Mouse (Mus musculus) forebrain, embryonic 16.5 days (tissue): ENCODE measurements at regions not wholly inside any gene's neighbourhood (a gene's known extent, or its start where the extent isn't known, plus 50 kb on each side); places are given as distances from the start of the nearest gene placed in this dataset.

Experiments
- ATAC-seq: fragments of 200-750 bp; cut with Nextera tagmentation; 2 replicates; pipeline ENCODE4 v1.8.0; 2017; ENCODE audit warnings: mild to moderate bottlenecking, moderate library complexity
- H3K27ac ChIP-seq: fragments of 300-500 bp; sonication (generic); 2 replicates; pipeline ENCODE4 v1.5.1; 2014; ENCODE audit warnings: low read length, control low read depth
- H3K27me3 ChIP-seq: fragments of 300-500 bp; sonication (generic); replicated peaks from 2 replicates; pipeline ENCODE4 v1.6.1; 2014; ENCODE audit warnings: low read length; ENCODE audit not compliant: control insufficient read depth, insufficient read depth
- H3K36me3 ChIP-seq: fragments of 300-500 bp; sonication (generic); 2 replicates; pipeline ENCODE4 v1.6.1; 2014; ENCODE audit not compliant: control insufficient read depth, insufficient read depth
- H3K4me1 ChIP-seq: fragments of 300-500 bp; sonication (generic); replicated peaks from 2 replicates; pipeline ENCODE4 v1.6.1; 2014; ENCODE audit warnings: low read length; ENCODE audit not compliant: control insufficient read depth, insufficient read depth
- H3K4me2 ChIP-seq: fragments of 300-500 bp; sonication (generic); 2 replicates; pipeline ENCODE4 v1.6.1; 2014; ENCODE audit warnings: mild to moderate bottlenecking, low read length, control low read depth
- H3K4me3 ChIP-seq: fragments of 300-500 bp; sonication (generic); replicated peaks from 2 replicates; pipeline ENCODE4 v1.5.1; 2014; ENCODE audit warnings: mild to moderate bottlenecking, low read length, control low read depth
- H3K9ac ChIP-seq: fragments of 300-500 bp; sonication (generic); replicated peaks from 2 replicates; pipeline ENCODE4 v1.6.1; 2014; ENCODE audit warnings: low read depth, low read length, control low read depth
- H3K9me3 ChIP-seq: fragments of 300-500 bp; sonication (generic); 2 replicates; pipeline ENCODE4 v1.6.1; 2016; ENCODE audit warnings: low read length; ENCODE audit not compliant: control insufficient read depth
- WGBS: fragments of 180-500 bp; shearing (Covaris S2); extraction: QIAGEN DNeasy Blood & Tissue Kit; methylation state at CpG from one replicate; pipeline ENCODE4 v1.1.7; 2014; 5-methylcytosine and 5-hydroxymethylcytosine counted together

DNA sequence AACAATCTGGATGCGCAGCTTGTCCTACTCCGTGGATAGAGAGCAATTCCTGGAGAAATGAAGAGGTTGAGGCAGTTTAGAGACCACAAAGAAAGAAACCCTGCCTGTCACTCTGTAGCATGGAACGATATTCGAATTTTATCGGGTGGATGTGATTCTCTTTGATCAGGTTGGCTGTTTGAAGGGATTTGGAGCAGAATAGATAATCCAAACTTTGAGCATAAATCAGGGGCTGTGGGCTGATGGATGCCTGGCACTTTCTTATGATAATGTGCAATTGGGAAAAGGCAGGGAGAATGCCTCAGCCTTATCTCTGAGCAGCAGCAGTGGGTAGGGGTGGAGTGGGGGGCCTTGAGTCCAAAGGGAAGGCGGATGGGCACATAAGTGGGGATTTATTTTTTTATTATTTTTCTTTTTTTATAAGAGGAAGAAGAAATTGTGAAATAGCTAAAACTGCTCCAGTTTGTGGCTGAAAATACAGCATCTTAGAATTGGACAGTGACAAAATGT lies 239.0 kb downstream of the Pmp22 start:
- Histone ChIP-seq H3K4me2 (no peak overlapping the region), H3K27ac (no peak overlapping the region), H3K27me3 (no peaks in the 10 kb centered on the region), H3K9me3 (no peaks in the 10 kb centered on the region), H3K9ac (no peak overlapping the region), H3K4me3 (no peak overlapping the region), H3K36me3 (no peaks in the 10 kb centered on the region), H3K4me1 (no peaks in the 10 kb centered on the region)
- WGBS: 84% methylated on average over 6 of the region's 6 CpGs
- ATAC-seq: no peak

DNA sequence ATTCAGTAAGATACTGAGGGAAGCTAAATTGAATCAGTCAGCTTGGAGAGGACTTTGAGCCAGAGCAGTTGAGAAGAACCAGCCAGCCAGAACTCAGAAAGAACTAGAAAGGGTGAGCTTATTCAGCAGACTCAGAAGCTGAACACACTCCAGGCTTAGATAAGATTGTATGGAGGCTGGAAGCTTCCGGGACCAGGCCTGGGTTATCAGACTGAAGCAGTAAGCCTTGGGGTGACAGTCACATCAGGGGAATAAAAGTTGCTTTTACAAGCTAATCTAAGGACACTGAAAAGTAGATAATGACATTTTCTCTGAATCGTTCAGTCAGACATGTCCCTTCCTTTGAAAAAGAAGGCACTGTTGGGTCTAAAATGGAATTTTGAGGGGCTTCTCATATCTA lies 240.7 kb downstream of the Pmp22 start:
- ATAC-seq: no peak
- Histone ChIP-seq H3K4me1 (no peaks in the 10 kb centered on the region), H3K9ac (no peak overlapping the region), H3K9me3 (no peaks in the 10 kb centered on the region), H3K4me2 (no peak overlapping the region), H3K27ac (no peak overlapping the region), H3K27me3 (no peaks in the 10 kb centered on the region), H3K36me3 (no peaks in the 10 kb centered on the region), H3K4me3 (no peak overlapping the region)
- WGBS: 93% methylated on average over 2 of the region's 2 CpGs

DNA sequence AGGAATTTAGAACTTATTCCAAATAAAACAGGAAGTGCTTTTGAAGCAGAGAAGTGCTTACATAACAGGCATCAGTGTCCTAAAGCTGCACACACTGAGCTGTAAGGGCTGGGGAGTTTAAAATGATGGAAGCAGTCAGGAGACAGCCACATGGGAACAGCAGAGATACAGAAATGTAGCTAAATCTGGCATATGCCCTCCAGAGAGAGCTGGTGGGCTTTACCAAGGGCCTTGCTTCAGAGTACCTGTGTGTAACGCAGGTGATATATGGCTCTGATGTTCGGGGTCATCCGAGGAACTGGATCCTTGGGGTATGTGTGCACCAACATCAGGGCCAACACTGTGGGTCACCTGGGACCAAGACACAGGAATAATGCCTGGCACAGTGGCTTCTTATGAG lies 247.5 kb downstream of the Pmp22 start:
- 96% methylated on average over 3 of the region's 3 CpGs for WGBS
- ATAC-seq: no peak

DNA sequence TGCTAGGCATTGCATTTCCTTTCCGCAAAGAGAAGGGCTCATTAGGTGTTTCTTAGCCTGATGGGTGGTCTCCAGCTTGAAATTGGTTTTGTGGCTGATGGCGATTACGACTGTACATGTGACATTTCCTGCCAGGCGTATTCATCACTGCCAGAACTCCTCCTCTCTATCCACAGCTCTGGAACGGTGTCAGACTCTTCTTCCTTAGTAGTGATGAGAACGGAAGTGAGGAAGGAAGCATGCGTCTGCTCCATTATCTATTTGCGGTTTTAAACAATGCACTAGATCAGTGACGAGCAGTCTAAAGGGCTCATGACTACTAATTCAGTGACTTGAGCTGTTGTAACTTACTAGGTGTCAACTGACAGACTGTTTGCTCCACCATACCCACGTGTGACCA lies 248.2 kb downstream of the Pmp22 start:
- no peak overlapping the region for H3K4me3 ChIP-seq
- H3K36me3 ChIP-seq: no peaks in the 10 kb centered on the region
- no peak overlapping the region for H3K4me2 ChIP-seq
- H3K4me1 ChIP-seq: no peaks in the 10 kb centered on the region
- H3K9me3 ChIP-seq: no peaks in the 10 kb centered on the region
- no peaks in the 10 kb centered on the region for H3K27me3 ChIP-seq
- no peak overlapping the region for H3K27ac ChIP-seq
- H3K9ac ChIP-seq: no peak overlapping the region
- no peak for ATAC-seq
- WGBS: 68% methylated on average over 10 of the region's 10 CpGs

More for the DNA sequence above, 247.5 kb downstream of the Pmp22 start:
- H3K4me1 ChIP-seq: no peaks in the 10 kb centered on the region
- no peak overlapping the region for H3K4me2 ChIP-seq
- no peak overlapping the region for H3K9ac ChIP-seq
- no peaks in the 10 kb centered on the region for H3K36me3 ChIP-seq
- H3K9me3 ChIP-seq: no peaks in the 10 kb centered on the region
- no peak overlapping the region for H3K27ac ChIP-seq
- no peaks in the 10 kb centered on the region for H3K27me3 ChIP-seq
- H3K4me3 ChIP-seq: no peak overlapping the region

DNA sequence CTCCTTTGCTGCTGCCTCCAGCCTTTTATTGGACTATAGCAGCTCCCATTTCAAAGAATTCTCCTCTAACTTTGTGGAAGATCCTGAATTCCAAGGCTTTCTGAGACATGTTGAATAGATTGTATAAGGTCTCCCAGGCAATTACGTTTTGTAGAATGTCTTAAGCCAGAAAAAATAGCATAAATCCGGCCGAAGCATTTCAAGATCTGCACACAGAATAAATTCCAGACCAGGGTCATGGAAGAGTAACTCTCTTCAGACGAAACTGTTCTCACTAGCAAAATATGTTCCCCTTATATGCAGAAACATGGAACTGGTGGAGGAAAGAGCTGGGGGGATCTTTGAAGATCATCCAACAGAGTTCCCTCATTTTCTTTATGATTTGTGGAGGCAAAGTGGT lies 259.5 kb downstream of the Pmp22 start:
- no peak overlapping the region for H3K9ac ChIP-seq
- H3K36me3 ChIP-seq: no peaks in the 10 kb centered on the region
- H3K27ac ChIP-seq: no peak overlapping the region
- H3K4me1 ChIP-seq: no peaks in the 10 kb centered on the region
- H3K4me3 ChIP-seq: no peak overlapping the region
- H3K9me3 ChIP-seq: no peaks in the 10 kb centered on the region
- 87% methylated on average over 4 of the region's 4 CpGs for WGBS
- no peaks in the 10 kb centered on the region for H3K27me3 ChIP-seq
- no peak for ATAC-seq
- no peak overlapping the region for H3K4me2 ChIP-seq

DNA sequence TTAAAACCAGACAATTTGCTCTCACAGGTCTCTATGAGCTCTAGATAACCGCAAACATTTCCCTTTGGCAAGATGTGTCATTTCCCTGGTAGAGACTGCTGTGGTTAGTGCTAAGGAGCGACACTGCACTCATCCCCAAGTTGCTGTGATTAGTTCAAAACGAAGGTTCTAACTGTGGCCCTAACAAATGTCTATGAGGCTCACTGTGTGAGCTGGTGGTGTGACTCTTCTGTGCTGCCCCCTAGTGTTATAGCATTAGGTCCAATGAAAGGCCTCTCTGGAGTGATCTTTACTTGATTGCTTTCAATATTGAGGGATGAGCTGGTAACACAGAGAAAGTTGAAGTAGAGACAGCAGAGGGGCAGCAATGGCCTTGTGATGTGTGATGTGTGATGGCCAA lies 262.7 kb downstream of the Pmp22 start:
- no peak for ATAC-seq
- whole genome bisulfite sequencing: 70% methylated on average over 3 of the region's 3 CpGs
- H3K27ac ChIP-seq: no peak overlapping the region
- no peak overlapping the region for H3K4me3 ChIP-seq
- no peak overlapping the region for H3K4me2 ChIP-seq
- no peak overlapping the region for H3K9ac ChIP-seq
- peaks cover 4% of the 10 kb centered on the region; the same call in 1 of the 2 replicates for H3K4me1 ChIP-seq
- H3K9me3 ChIP-seq: no peaks in the 10 kb centered on the region
- no peaks in the 10 kb centered on the region for H3K27me3 ChIP-seq
- no peaks in the 10 kb centered on the region for H3K36me3 ChIP-seq

DNA sequence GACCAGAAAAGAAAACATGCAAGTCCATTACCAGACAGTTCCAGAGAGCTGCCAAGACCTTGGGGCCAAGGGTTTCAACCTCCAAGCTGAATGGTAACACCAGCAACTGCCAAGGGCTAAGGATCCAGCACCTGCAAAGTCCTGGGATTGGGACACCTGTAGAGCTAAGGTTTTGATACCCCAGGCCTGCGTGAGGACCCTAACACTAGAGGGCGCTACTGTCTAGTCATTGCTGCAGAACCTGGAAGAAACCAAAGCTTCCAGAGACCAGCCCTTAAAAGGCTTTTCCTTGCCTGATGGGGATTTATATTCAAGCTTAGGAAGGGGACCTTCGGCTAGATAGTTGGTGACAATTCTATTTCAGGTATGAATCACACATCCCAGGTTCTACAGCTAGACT lies 263.6 kb downstream of the Pmp22 start:
- Histone ChIP-seq H3K27me3 (no peaks in the 10 kb centered on the region), H3K4me3 (no peak overlapping the region), H3K9ac (no peak overlapping the region), H3K4me1 (peaks cover 6% of the 10 kb centered on the region; the same call in 1 of the 2 replicates), H3K4me2 (no peak overlapping the region), H3K27ac (no peak overlapping the region), H3K9me3 (no peaks in the 10 kb centered on the region), H3K36me3 (no peaks in the 10 kb centered on the region)
- WGBS: 69% methylated on average over 3 of the region's 3 CpGs
- ATAC-seq: no peak

DNA sequence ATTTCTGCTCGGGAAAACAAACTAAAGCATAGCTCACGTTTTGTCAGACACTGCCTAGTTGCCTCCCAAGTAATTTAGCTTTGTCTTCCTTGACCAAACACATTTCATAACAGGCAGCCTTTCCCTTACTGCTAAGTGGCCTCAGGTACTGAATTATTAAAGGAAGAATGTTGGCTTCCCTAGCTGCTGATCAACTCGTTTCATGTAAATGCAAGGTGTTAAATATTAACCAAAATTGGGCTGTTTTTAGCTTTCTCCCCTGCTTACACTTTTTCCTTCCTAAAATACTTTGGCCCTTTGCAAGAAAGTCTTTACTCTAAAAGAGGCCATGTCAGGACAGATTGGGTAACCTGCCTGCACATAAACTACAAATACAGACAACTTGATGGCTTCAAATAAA lies 265.4 kb downstream of the Pmp22 start:
- no peaks in the 10 kb centered on the region for H3K36me3 ChIP-seq
- H3K9me3 ChIP-seq: no peaks in the 10 kb centered on the region

DNA sequence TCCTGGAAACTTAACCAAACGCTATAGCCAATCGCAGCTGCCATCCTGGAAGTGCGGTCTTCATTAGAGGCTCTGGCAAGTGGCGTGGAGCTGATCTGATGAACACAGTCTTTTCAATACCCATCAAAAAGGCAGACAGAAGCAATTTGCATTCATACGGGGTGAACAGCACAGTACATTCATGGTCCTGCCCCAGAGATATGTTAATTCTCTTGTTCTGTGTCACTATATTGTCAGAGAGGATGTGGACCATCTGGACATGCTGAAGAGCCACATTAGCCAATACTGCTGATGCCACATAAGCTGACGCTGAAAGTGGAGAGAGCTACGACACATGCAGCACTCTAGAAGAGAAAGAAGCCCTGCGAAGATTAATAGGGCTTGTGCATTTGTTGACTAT lies 267.6 kb downstream of the Pmp22 start:
- Histone ChIP-seq H3K4me2 (no peak overlapping the region), H3K4me3 (no peak overlapping the region), H3K9ac (no peak overlapping the region), H3K9me3 (no peaks in the 10 kb centered on the region), H3K27ac (no peak overlapping the region), H3K4me1 (peaks cover 6% of the 10 kb centered on the region; the same call in 1 of the 2 replicates), H3K27me3 (no peaks in the 10 kb centered on the region), H3K36me3 (no peaks in the 10 kb centered on the region)
- 28% methylated on average over 8 of the region's 8 CpGs for WGBS
- ATAC-seq: peak; percentile 57; the same call in 1 of the 2 replicates

More for the DNA sequence above, 265.4 kb downstream of the Pmp22 start:
- Histone ChIP-seq H3K4me2 (no peak overlapping the region), H3K27me3 (no peaks in the 10 kb centered on the region), H3K9ac (no peak overlapping the region), H3K27ac (no peak overlapping the region), H3K4me3 (no peak overlapping the region), H3K4me1 (peaks cover 6% of the 10 kb centered on the region; the same call in 1 of the 2 replicates)
- 72% methylated on average over 3 of the region's 3 CpGs for WGBS
- ATAC-seq: no peak

DNA sequence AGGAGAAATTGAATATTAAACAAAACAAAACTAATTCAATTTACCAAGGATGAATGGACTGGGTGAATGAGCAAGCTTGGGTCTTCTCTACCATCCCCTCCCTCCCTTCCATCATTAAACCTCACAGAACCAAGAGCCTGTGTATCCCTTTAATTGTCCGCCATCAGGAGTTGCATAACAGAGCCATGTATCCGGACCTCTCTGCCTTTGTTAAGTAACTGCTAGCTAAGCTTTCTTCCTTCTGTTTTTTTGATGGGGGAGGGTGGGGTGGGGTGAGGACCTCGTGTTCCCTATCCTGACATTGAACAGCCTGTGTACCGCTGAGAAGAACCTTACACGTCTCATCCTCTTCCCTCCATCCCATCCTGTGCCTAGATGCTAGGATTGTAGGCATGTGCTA lies 274.0 kb downstream of the Pmp22 start:
- Histone ChIP-seq H3K27me3 (peaks cover 5% of the 10 kb centered on the region), H3K4me2 (no peak overlapping the region), H3K27ac (no peak overlapping the region), H3K36me3 (no peaks in the 10 kb centered on the region), H3K9ac (no peak overlapping the region), H3K4me3 (no peak overlapping the region), H3K9me3 (no peaks in the 10 kb centered on the region), H3K4me1 (0 out of 2 replicates have a peak, but pooled peaks cover 2% of the 10 kb centered on the region)
- 47% methylated on average over 5 of the region's 5 CpGs for WGBS
- no peak for ATAC-seq
